Mouse (Mus musculus) ES-Bruce4 (cell line): ENCODE measurements around the gene Ugcg. TPM values are rescaled to one million over a fixed set of nuclear protein-coding genes. Genes with fewer than 3 reads are reported as not detected.

Experiments
- H3K27ac ChIP-seq: 2 replicates; pipeline ENCODE4 v1.5.1; 2012; ENCODE audit warnings: low read length, inconsistent platforms; ENCODE audit not compliant: insufficient read depth
- H3K27me3 ChIP-seq: 2 replicates; pipeline ENCODE4 v1.6.1; 2012; ENCODE audit warnings: mild to moderate bottlenecking, low read length, inconsistent platforms; ENCODE audit not compliant: control insufficient read depth, poor library complexity, insufficient read depth, severe bottlenecking
- H3K36me3 ChIP-seq: 2 replicates; pipeline ENCODE4 v1.6.1; 2012; ENCODE audit warnings: inconsistent platforms, mild to moderate bottlenecking, low read length, moderate library complexity; ENCODE audit not compliant: control insufficient read depth, poor library complexity, insufficient read depth, severe bottlenecking
- H3K4me1 ChIP-seq: one replicate; pipeline ENCODE4 v1.8.1; 2011; ENCODE audit warnings: low read length; ENCODE audit not compliant: control insufficient read depth, insufficient read depth
- H3K4me3 ChIP-seq: 2 replicates; pipeline ENCODE4 v1.5.1; 2011; ENCODE audit warnings: low read depth, mild to moderate bottlenecking, low read length
- H3K9ac ChIP-seq: 2 replicates; pipeline ENCODE4 v1.6.1; 2012; ENCODE audit warnings: low read depth, mild to moderate bottlenecking, inconsistent platforms; ENCODE audit not compliant: poor library complexity, severe bottlenecking
- H3K9me3 ChIP-seq: replicated peaks from 2 replicates; pipeline ENCODE4 v1.6.1; 2012; ENCODE audit warnings: mild to moderate bottlenecking, low read length, inconsistent platforms; ENCODE audit not compliant: control insufficient read depth, poor library complexity, insufficient read depth, severe bottlenecking
- CTCF ChIP-seq: IDR thresholded peaks from one replicate; pipeline ENCODE4 v1.8.1; 2011; ENCODE audit warnings: low read depth, low read length
- EP300 ChIP-seq: IDR thresholded peaks from 2 replicates; pipeline ENCODE4 v1.6.1; 2011; ENCODE audit warnings: low read depth, low read length; ENCODE audit not compliant: insufficient read depth
- POLR2A ChIP-seq: IDR thresholded peaks from one replicate; pipeline ENCODE4 v1.8.1; 2011; ENCODE audit warnings: low read length; ENCODE audit not compliant: insufficient read depth
- polyA plus RNA-seq: library from polyadenylated mRNA; stranded (reverse); fragments of >200 nt; gene quantifications from 2 replicates; pipeline ENCODE4 v1.2.4, GENCODE M21; 2011; ENCODE audit warnings: low read depth; ENCODE audit not compliant: missing spikeins, insufficient read depth, insufficient read length

Ugcg gene
- polyA plus RNA-seq, 1 experiment, result 60.0 TPM

- Histone ChIP-seq H3K4me3 (no peak overlapping the region), H3K4me1 (peaks cover 3% of the 10 kb centered on the region)
These were observed 7.5 kb downstream of the Ugcg start for GRCm38 (mm10) chr4:59196346-59197077.

GRCm38 (mm10) chr4:59197078-59197424 is 8.0 kb downstream of the Ugcg start:
- Histone ChIP-seq H3K27ac (no peak overlapping the region), H3K4me3 (no peak overlapping the region), H3K27me3 (no peaks in the 10 kb centered on the region), H3K36me3 (no peaks in the 10 kb centered on the region), H3K4me1 (peaks cover 3% of the 10 kb centered on the region), H3K9me3 (no peaks in the 10 kb centered on the region), H3K9ac (no peak overlapping the region)
- TF ChIP-seq EP300 (no peak), CTCF (no peak), POLR2A (no peak)

More at GRCm38 (mm10) chr4:59196346-59197077, 7.5 kb downstream of the Ugcg start:
- TF ChIP-seq POLR2A, result no peak
- no peak for TF ChIP-seq EP300
- TF ChIP-seq CTCF, result no peak
- H3K9me3 ChIP-seq, result no peaks in the 10 kb centered on the region
- no peak overlapping the region for H3K9ac ChIP-seq
- no peaks in the 10 kb centered on the region for H3K36me3 ChIP-seq
- no peak overlapping the region for H3K27ac ChIP-seq
- no peaks in the 10 kb centered on the region for H3K27me3 ChIP-seq

GRCm38 (mm10) chr4:59197462-59197861 is 8.4 kb downstream of the Ugcg start:
- no peak for TF ChIP-seq EP300
- TF ChIP-seq POLR2A, result no peak
- no peak for TF ChIP-seq CTCF
- Histone ChIP-seq H3K27me3 (no peaks in the 10 kb centered on the region), H3K36me3 (no peaks in the 10 kb centered on the region), H3K27ac (no peak overlapping the region), H3K9me3 (no peaks in the 10 kb centered on the region), H3K4me3 (no peak overlapping the region), H3K9ac (no peak overlapping the region), H3K4me1 (peaks cover 3% of the 10 kb centered on the region)

GRCm38 (mm10) chr4:59199341-59199740 is 10.3 kb downstream of the Ugcg start:
- Histone ChIP-seq H3K9me3 (no peaks in the 10 kb centered on the region), H3K27me3 (no peaks in the 10 kb centered on the region), H3K9ac (no peak overlapping the region), H3K27ac (no peak overlapping the region), H3K36me3 (no peaks in the 10 kb centered on the region), H3K4me3 (no peak overlapping the region), H3K4me1 (peaks cover 3% of the 10 kb centered on the region)
- TF ChIP-seq EP300 (no peak), CTCF (no peak), POLR2A (no peak)

- peaks cover 3% of the 10 kb centered on the region for H3K4me1 ChIP-seq
- no peak overlapping the region for H3K4me3 ChIP-seq
- TF ChIP-seq CTCF (no peak), EP300 (no peak), POLR2A (no peak)
- no peaks in the 10 kb centered on the region for H3K36me3 ChIP-seq
- no peak overlapping the region for H3K27ac ChIP-seq
- H3K27me3 ChIP-seq, result no peaks in the 10 kb centered on the region
- H3K9ac ChIP-seq, result no peak overlapping the region
- no peaks in the 10 kb centered on the region for H3K9me3 ChIP-seq
These were observed 10.7 kb downstream of the Ugcg start for GRCm38 (mm10) chr4:59199805-59200204.

- H3K4me1 ChIP-seq, result peaks cover 3% of the 10 kb centered on the region
- no peak overlapping the region for H3K9ac ChIP-seq
- H3K9me3 ChIP-seq, result no peaks in the 10 kb centered on the region
- TF ChIP-seq CTCF (no peak), EP300 (no peak), POLR2A (no peak)
- no peaks in the 10 kb centered on the region for H3K27me3 ChIP-seq
- H3K4me3 ChIP-seq, result no peak overlapping the region
- H3K27ac ChIP-seq, result no peak overlapping the region
- H3K36me3 ChIP-seq, result no peaks in the 10 kb centered on the region
These were observed 11.6 kb downstream of the Ugcg start for GRCm38 (mm10) chr4:59200636-59201035.
